Comparison of ENCODE assay signal across 8 mouse cellular contexts in genomic region chr9:64060033-64060539, GRCm38 (mm10). TPM values are rescaled to one million over a fixed set of nuclear protein-coding genes. Genes with fewer than 3 reads are reported as not detected.
DNase-seq lines count a peak whose midpoint lies in the region; ATAC-seq and TF ChIP-seq lines count a peak whose summit lies in the region.

No protein-coding gene starts in this region.

- DNase-seq in gastrocnemius, postnatal 10 days: peak; percentile 35
- no peak for DNase-seq in gastrocnemius, postnatal 25 days
- DNase-seq in embryonic facial prominence, embryonic 10.5 days (ENCODE audit: low spot score): peak; percentile 71
- DNase-seq in kidney, postnatal 25 days: peak; percentile 43 to 56
- peak; percentile 39 for DNase-seq in splenic B cell, adult 2 months (ENCODE audit: low read depth, low spot score)
- DNase-seq in left cerebral cortex, adult 2 months (ENCODE audit: extremely low spot score in 1 of 2, low spot score in 2 of 2): no peak

- peak overlapping the region; percentile 71 for H3K9ac ChIP-seq in heart, embryonic 16.5 days (ENCODE audit: low read length)

- H3K27me3 ChIP-seq in embryonic facial prominence, embryonic 10.5 days (replicated peaks; ENCODE audit: low read depth, poor library complexity, severe bottlenecking): peaks cover 35% of the 10 kb centered on the region
- H3K27me3 ChIP-seq in heart, embryonic 16.5 days (ENCODE audit: control insufficient read depth, insufficient read depth, low read length): no peaks in the 10 kb centered on the region
- H3K27me3 ChIP-seq in splenic B cell, adult 2 months (ENCODE audit: control insufficient read depth, insufficient read depth, low read length, poor library complexity, severe bottlenecking): no peaks in the 10 kb centered on the region

- H3K9me3 ChIP-seq in embryonic facial prominence, embryonic 10.5 days: no peaks in the 10 kb centered on the region
- no peaks in the 10 kb centered on the region for H3K9me3 ChIP-seq in heart, embryonic 16.5 days (replicated peaks; ENCODE audit: control insufficient read depth, low read length)

- 2% methylated on average over 30 of the region's 30 CpGs for WGBS in embryonic facial prominence, embryonic 10.5 days
- WGBS in heart, embryonic 16.5 days: under 1% methylated on average over 30 of the region's 30 CpGs

- peak overlapping the region; percentile 51 for H3K4me3 ChIP-seq in embryonic facial prominence, embryonic 10.5 days
- H3K4me3 ChIP-seq in heart, embryonic 16.5 days (ENCODE audit: low read length): peak overlapping the region; percentile 40
- no peak overlapping the region for H3K4me3 ChIP-seq in left cerebral cortex, adult 2 months

- peak overlapping the region; percentile 90 for H3K27ac ChIP-seq in embryonic facial prominence, embryonic 10.5 days (replicated peaks)
- H3K27ac ChIP-seq in heart, embryonic 16.5 days (ENCODE audit: low read length): peak overlapping the region; percentile 82
- no peak overlapping the region for H3K27ac ChIP-seq in left cerebral cortex, adult 2 months

- H3K36me3 ChIP-seq in embryonic facial prominence, embryonic 10.5 days (replicated peaks): no peaks in the 10 kb centered on the region
- no peaks in the 10 kb centered on the region for H3K36me3 ChIP-seq in heart, embryonic 16.5 days (ENCODE audit: control insufficient read depth, insufficient read depth)
- no peaks in the 10 kb centered on the region for H3K36me3 ChIP-seq in splenic B cell, adult 2 months (ENCODE audit: control insufficient read depth, insufficient read depth, low read length, poor library complexity, severe bottlenecking)

- TF ChIP-seq CTCF in left cerebral cortex, adult 2 months (IDR thresholded peaks at IDR 0.05): no peak

- intact Hi-C loops in left cerebral cortex, adult 2 months (cut with DNase I): no loop called here

- H3K4me2 ChIP-seq in heart, embryonic 16.5 days (ENCODE audit: low read depth, low read length): peak overlapping the region; percentile 71

- peak; percentile 81 for ATAC-seq in heart, embryonic 16.5 days (replicated peaks; ENCODE audit: extremely low read depth, insufficient read depth, low FRiP score)
- ATAC-seq in megakaryocyte, adult 5-6 weeks (ENCODE audit: poor library complexity, severe bottlenecking): peak; percentile 59

- H3K4me1 ChIP-seq in embryonic facial prominence, embryonic 10.5 days: peaks cover 63% of the 10 kb centered on the region
- H3K4me1 ChIP-seq in heart, embryonic 16.5 days (ENCODE audit: control insufficient read depth, insufficient read depth, low read length): peaks cover 24% of the 10 kb centered on the region

RNA-seq across cellular contexts. Expression of gene Smad6, which starts 38.2 kb away (rescaled TPM):
- 1 to 10 TPM; 3.0 to 4.6 TPM for total RNA-seq in gastrocnemius, postnatal 10 days (2021)
- 1 to 10 TPM; 2.8 to 5.2 TPM for total RNA-seq in gastrocnemius, postnatal 25 days (2021)
- 7.2 and 7.3 TPM in 2 replicates for polyA plus RNA-seq in embryonic facial prominence, embryonic 10.5 days (2016; fragmentation: Nextera tagmentation; extraction: Ambion mirVana)
- 12.8 and 13.7 TPM in 2 replicates for polyA plus RNA-seq in heart, embryonic 16.5 days (2015; fragmentation: Nextera tagmentation; extraction: Ambion mirVana)
- 0.52 and 0.96 TPM in 2 replicates for total RNA-seq in megakaryocyte, adult 5-6 weeks (2015)
- total RNA-seq in megakaryocyte, adult 5-6 weeks (2017): 1.3 and 1.7 TPM in 2 replicates
- total RNA-seq in left cerebral cortex, adult 2 months (2021): 1 to 10 TPM; 2.6 to 2.8 TPM

RNA-seq across cellular contexts. Expression of gene Lctl, which starts 56.9 kb away (rescaled TPM):
- under 1 TPM; 0.66 to 0.68 TPM for total RNA-seq in gastrocnemius, postnatal 10 days (2021)
- total RNA-seq in gastrocnemius, postnatal 25 days (2021): 1 to 10 TPM in 1 of 2 experiments, not detected in 1; 1.0 TPM
- polyA plus RNA-seq in embryonic facial prominence, embryonic 10.5 days (2016; fragmentation: Nextera tagmentation; extraction: Ambion mirVana): 0.11 TPM in 1 of 2 replicates, not detected in the other
- not detected in 2 replicates for polyA plus RNA-seq in heart, embryonic 16.5 days (2015; fragmentation: Nextera tagmentation; extraction: Ambion mirVana)
- total RNA-seq in megakaryocyte, adult 5-6 weeks (2015): not detected in 2 replicates
- total RNA-seq in megakaryocyte, adult 5-6 weeks (2017): not detected in 2 replicates
- not detected for total RNA-seq in left cerebral cortex, adult 2 months (2021)

Comparison
In these comparisons a context has a peak if more than half of its experiments do, and no peak if none do; other contexts are left out.
1. DNase-seq: peak in gastrocnemius, postnatal 10 days (single experiment), embryonic facial prominence, embryonic 10.5 days (single experiment), kidney, postnatal 25 days (2 of 2) and splenic B cell, adult 2 months (single experiment); none in gastrocnemius, postnatal 25 days (single experiment) and left cerebral cortex, adult 2 months (0 of 2).